In the genomic region with DNA sequence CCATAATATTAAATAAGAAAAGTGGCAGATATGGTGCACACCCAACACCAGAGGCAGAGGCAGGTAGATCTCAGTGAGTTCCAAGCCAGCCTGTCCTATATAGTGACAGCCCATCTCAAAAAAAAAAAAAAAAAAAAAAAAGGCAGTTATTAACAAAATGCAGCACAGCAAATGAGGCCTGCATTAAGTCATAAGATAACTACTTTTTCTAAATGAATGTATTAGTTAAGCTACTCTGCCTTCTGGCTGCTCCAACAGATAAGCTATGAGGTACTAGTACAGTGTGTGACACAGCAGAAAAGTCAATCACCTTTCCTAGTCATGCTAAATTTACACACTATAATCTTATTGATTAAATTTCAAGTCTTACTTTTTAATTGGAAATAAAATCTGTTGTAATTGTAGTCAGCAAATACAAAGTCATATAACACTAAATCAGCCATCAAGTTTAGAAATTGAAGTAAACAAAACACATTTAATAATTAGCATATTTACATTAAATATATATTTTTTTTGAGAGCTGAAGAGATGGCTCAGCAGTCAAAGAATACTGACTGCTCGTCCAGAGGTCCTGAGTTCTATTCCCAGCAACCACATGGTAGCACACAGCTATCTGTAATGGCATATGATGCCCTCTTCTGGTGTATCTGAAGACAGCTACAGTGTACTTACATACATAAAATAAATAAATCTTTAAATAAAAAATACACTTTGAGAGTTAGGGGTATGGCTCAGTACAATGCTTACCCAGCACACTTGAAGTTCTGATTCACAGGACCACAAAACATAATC, we compare ENCODE assay signal across 18 mouse cellular contexts. TPM values are rescaled to one million over a fixed set of nuclear protein-coding genes. Genes with fewer than 3 reads are reported as not detected.
A peak's percentile ranks its signal among the peaks of the same experiment; 100 is the strongest.
DNase-seq lines count a peak whose midpoint lies in the region; ATAC-seq and TF ChIP-seq lines count a peak whose summit lies in the region.
"Had no signal": no experiment of that assay in that cellular context is flagged by ENCODE, and none has a peak within 500 bp of the region (broad histone marks: within the 10 kb centered on the region; RNA-seq: fewer than 3 reads in every experiment).

No protein-coding gene starts in this region.

- H3K9ac ChIP-seq in CH12.LX (ENCODE audit: insufficient read depth, low read depth) = no peak overlapping the region
- H3K9ac ChIP-seq in liver, embryonic 14.5 days (replicated peaks) = peak overlapping the region; percentile 74
- H3K9ac ChIP-seq in forebrain, embryonic 11.5 days (ENCODE audit: low read length) = no peak overlapping the region
- H3K9ac ChIP-seq in hindbrain, embryonic 16.5 days (ENCODE audit: low read depth, low read length) = no peak overlapping the region
- H3K9ac ChIP-seq: hindbrain, embryonic 15.5 days; neural tube, embryonic 15.5 days had no signal

- H3K36me3 ChIP-seq in CH12.LX (replicated peaks in 1 of 2; ENCODE audit: control insufficient read depth in 1 of 2, insufficient read depth in 1 of 2, low read length in 1 of 2) = peaks cover 11 to 40% of the 10 kb centered on the region in 2 experiments
- peaks cover 9% of the 10 kb centered on the region for H3K36me3 ChIP-seq in liver, embryonic 14.5 days (replicated peaks; ENCODE audit: control insufficient read depth, insufficient read depth, low read depth)
- H3K36me3 ChIP-seq in forebrain, embryonic 11.5 days (ENCODE audit: control insufficient read depth, insufficient read depth, low read length) = no peaks in the 10 kb centered on the region; the same call in 1 of the 2 replicates
- H3K36me3 ChIP-seq in hindbrain, embryonic 16.5 days (ENCODE audit: control insufficient read depth, insufficient read depth, low read length) = no peaks in the 10 kb centered on the region
- H3K36me3 ChIP-seq: hindbrain, embryonic 15.5 days; neural tube, embryonic 15.5 days had no signal

- no peaks in the 10 kb centered on the region for H3K27me3 ChIP-seq in CH12.LX (replicated peaks)
- no peaks in the 10 kb centered on the region for H3K27me3 ChIP-seq in liver, embryonic 14.5 days (ENCODE audit: control insufficient read depth, insufficient read depth, low read length)
- no peaks in the 10 kb centered on the region for H3K27me3 ChIP-seq in forebrain, embryonic 11.5 days (ENCODE audit: control insufficient read depth, insufficient read depth, low read length)
- no peaks in the 10 kb centered on the region for H3K27me3 ChIP-seq in hindbrain, embryonic 16.5 days (replicated peaks; ENCODE audit: control insufficient read depth, insufficient read depth, low read length)
- H3K27me3 ChIP-seq: hindbrain, embryonic 15.5 days; neural tube, embryonic 15.5 days had no signal

- no peak overlapping the region for H3K4me3 ChIP-seq in CH12.LX (replicated peaks in 1 of 3; ENCODE audit: low read depth in 2 of 3, low read length in 2 of 3, poor library complexity in 1 of 3)
- peak overlapping the region; percentile 14 to 93; a peak in 3 of 4 replicates for H3K4me3 ChIP-seq in liver, embryonic 14.5 days (ENCODE audit: insufficient read depth in 1 of 2, low read depth in 2 of 2, low read length in 2 of 2)
- no peak overlapping the region for H3K4me3 ChIP-seq in forebrain, embryonic 11.5 days (ENCODE audit: low read depth, low read length)
- no peak overlapping the region for H3K4me3 ChIP-seq in hindbrain, embryonic 16.5 days (ENCODE audit: low read length)
- H3K4me3 ChIP-seq: hindbrain, embryonic 15.5 days; midbrain, embryonic 10.5 days; neural tube, embryonic 15.5 days had no signal

- H3K9me3 ChIP-seq in CH12.LX (replicated peaks; ENCODE audit: low read length) = no peaks in the 10 kb centered on the region
- no peaks in the 10 kb centered on the region for H3K9me3 ChIP-seq in liver, embryonic 14.5 days (ENCODE audit: control insufficient read depth, low read length)
- no peaks in the 10 kb centered on the region for H3K9me3 ChIP-seq in forebrain, embryonic 11.5 days (ENCODE audit: control insufficient read depth, low read length)
- H3K9me3 ChIP-seq in hindbrain, embryonic 16.5 days (ENCODE audit: control insufficient read depth, low read length) = no peaks in the 10 kb centered on the region
- H3K9me3 ChIP-seq: hindbrain, embryonic 15.5 days; midbrain, embryonic 10.5 days; neural tube, embryonic 15.5 days had no signal

- WGBS in liver, embryonic 14.5 days (ENCODE audit: insufficient replicate concordance) = 37% methylated on average over 1 of the region's 1 CpGs
- 73% methylated on average over 1 of the region's 1 CpGs for WGBS in forebrain, embryonic 11.5 days
- WGBS in hindbrain, embryonic 16.5 days = 82% methylated on average over 1 of the region's 1 CpGs

- H3K4me1 ChIP-seq in CH12.LX (ENCODE audit: control insufficient read depth in 1 of 2, insufficient read depth in 2 of 2) = peaks cover 0 to 31% of the 10 kb centered on the region in 2 experiments; a peak in 2 of 4 replicates
- H3K4me1 ChIP-seq in liver, embryonic 14.5 days (replicated peaks; ENCODE audit: control insufficient read depth in 2 of 2, insufficient read depth in 2 of 2, low read length in 1 of 2) = peaks cover 13 to 16% of the 10 kb centered on the region in 2 experiments
- H3K4me1 ChIP-seq in forebrain, embryonic 11.5 days (replicated peaks; ENCODE audit: control insufficient read depth, insufficient read depth, low read length) = no peaks in the 10 kb centered on the region; the same call in 1 of the 2 replicates
- peaks cover 10% of the 10 kb centered on the region for H3K4me1 ChIP-seq in hindbrain, embryonic 16.5 days (ENCODE audit: control insufficient read depth, insufficient read depth, low read depth, low read length)

- dilution Hi-C loops in CH12.LX (cut with MboI; ENCODE audit: extremely low pct_ligation_motif_present, extremely low pct_unique_long_range_greater_than_20kb, low sequenced_read_pairs) = no loop called here

- peak; percentile 52 for ATAC-seq in liver, embryonic 14.5 days (ENCODE audit: insufficient read depth)
- no peak for ATAC-seq in forebrain, embryonic 11.5 days (replicated peaks; ENCODE audit: low FRiP score)
- ATAC-seq in hindbrain, embryonic 16.5 days = no peak
- ATAC-seq: lung, postnatal 0 days had no signal

- in situ Hi-C loops in CH12.LX (cut with MboI; ENCODE audit: low pct_ligation_motif_present, low pct_unique_long_range_greater_than_20kb, low sequenced_read_pairs) = no loop called here

- peaks cover 17% of the 10 kb centered on the region for H3K79me2 ChIP-seq in CH12.LX (replicated peaks; ENCODE audit: control insufficient read depth, extremely low read depth, insufficient read depth, poor library complexity, severe bottlenecking)

- no peak overlapping the region for H3K27ac ChIP-seq in CH12.LX (ENCODE audit: insufficient read depth, low read depth)
- H3K27ac ChIP-seq in liver, embryonic 14.5 days = peak overlapping the region; percentile 98
- H3K27ac ChIP-seq in forebrain, embryonic 11.5 days (ENCODE audit: low read depth, low read length) = no peak overlapping the region
- no peak overlapping the region for H3K27ac ChIP-seq in hindbrain, embryonic 16.5 days (ENCODE audit: low read depth, low read length)
- H3K27ac ChIP-seq: hindbrain, embryonic 15.5 days; midbrain, embryonic 10.5 days; neural tube, embryonic 15.5 days had no signal

- peak in 1 of 2 experiments; percentile 30; a peak in 2 of 4 replicates for TF ChIP-seq CTCF in CH12.LX (conservative IDR thresholded peaks at IDR 0.05 in 1 of 2, IDR thresholded peaks at IDR 0.05 in 1 of 2; ENCODE audit: low read depth in 2 of 2, low read length in 2 of 2)
- TF ChIP-seq CTCF in liver, embryonic 14.5 days (IDR thresholded peaks at IDR 0.05; ENCODE audit: low read depth) = peak; percentile 48; the same call in 1 of the 2 replicates

- no peak for TF ChIP-seq EP300 in CH12.LX (IDR thresholded peaks at IDR 0.05; ENCODE audit: low read length)
- peak; percentile 90 for TF ChIP-seq EP300 in liver, embryonic 14.5 days (IDR thresholded peaks at IDR 0.05; ENCODE audit: low read depth)

- TF ChIP-seq POLR2A in CH12.LX (IDR thresholded peaks at IDR 0.05; ENCODE audit: low read depth, low read length) = no peak

- no peak overlapping the region for H3K4me2 ChIP-seq in CH12.LX (ENCODE audit: insufficient read depth, low read depth, poor library complexity, severe bottlenecking)
- peak overlapping the region; percentile 89 for H3K4me2 ChIP-seq in liver, embryonic 14.5 days (ENCODE audit: low read depth)
- H3K4me2 ChIP-seq in forebrain, embryonic 11.5 days (ENCODE audit: low read depth, low read length, severe bottlenecking) = no peak overlapping the region
- no peak overlapping the region for H3K4me2 ChIP-seq in hindbrain, embryonic 16.5 days (ENCODE audit: low read length)
- H3K4me2 ChIP-seq: hindbrain, embryonic 15.5 days; neural tube, embryonic 15.5 days had no signal

- DNase-seq in 416B (ENCODE audit: low read depth) = peak; percentile 34
- no peak for DNase-seq in CH12.LX (ENCODE audit: extremely low read depth)
- peak; percentile 57 for DNase-seq in c-Kit-positive CD71-positive TER-119-negative erythroid progenitor cells, embryonic 14.5 days (ENCODE audit: low read depth)
- peak; percentile 71 to 77 (median 73) for DNase-seq in liver, embryonic 14.5 days (ENCODE audit: low read depth in 3 of 3, low spot score in 3 of 3)
- no peak for DNase-seq in forebrain, embryonic 11.5 days (ENCODE audit: low spot score)
- no peak for DNase-seq in adrenal gland, adult 18-20 months (ENCODE audit: low spot score in 2 of 2)
- DNase-seq: adrenal gland, postnatal 25 days; cerebellum, postnatal 14 days; heart, adult 18-20 months; heart, postnatal 10 days; kidney, adult 18-20 months; kidney, postnatal 14 days; thymus, postnatal 14 days had no signal

- no peak; the same call in 1 of the 2 replicates for TF ChIP-seq RAD21 in CH12.LX (IDR thresholded peaks at IDR 0.05; ENCODE audit: low read depth, low read length)

RNA-seq across cellular contexts. Expression of a gene that starts 2.6 kb away (rescaled TPM):
- 67.3 and 70.9 TPM in 2 replicates for total RNA-seq in CH12.LX (2012; rRNA removed)
- 86.5 and 105 TPM in 2 replicates for total RNA-seq in CH12.LX (2014; rRNA removed)
- 108 and 125 TPM in 2 replicates for polyA plus RNA-seq in CH12.LX (2012; ENCODE audit: insufficient read length, low read depth)
- 37.4 and 63.7 TPM in 2 replicates for polyA plus RNA-seq in liver, embryonic 14.5 days (2012; rRNA removed)
- polyA plus RNA-seq in liver, embryonic 14.5 days (2014; fragmentation: Nextera tagmentation; extraction: Ambion mirVana) = 48.5 and 52.9 TPM in 2 replicates
- polyA plus RNA-seq in forebrain, embryonic 11.5 days (2014; fragmentation: Nextera tagmentation; extraction: Ambion mirVana) = 68.3 and 68.7 TPM in 2 replicates
- 66.8 and 72.5 TPM in 2 replicates for polyA plus RNA-seq in hindbrain, embryonic 16.5 days (2015; fragmentation: Nextera tagmentation; extraction: Ambion mirVana)
- total RNA-seq in adrenal gland, adult 18-20 months (2021) = 10 to 100 TPM; 75.4 to 83.9 TPM

RNA-seq across cellular contexts. Expression of a gene that starts 6.7 kb away (rescaled TPM):
- total RNA-seq in CH12.LX (2012; rRNA removed) (9.1 and 13.0 TPM in 2 replicates), CH12.LX (2014; rRNA removed) (8.0 TPM in 2 replicates)
- polyA plus RNA-seq in CH12.LX (2012; ENCODE audit: insufficient read length, low read depth) = 23.1 and 27.1 TPM in 2 replicates
- polyA plus RNA-seq in liver, embryonic 14.5 days (2012; rRNA removed) = 6.5 and 6.8 TPM in 2 replicates
- polyA plus RNA-seq in liver, embryonic 14.5 days (2014; fragmentation: Nextera tagmentation; extraction: Ambion mirVana) = 3.9 and 4.7 TPM in 2 replicates
- polyA plus RNA-seq in forebrain, embryonic 11.5 days (2014; fragmentation: Nextera tagmentation; extraction: Ambion mirVana) = 11.8 and 13.6 TPM in 2 replicates
- 6.3 and 7.0 TPM in 2 replicates for polyA plus RNA-seq in hindbrain, embryonic 16.5 days (2015; fragmentation: Nextera tagmentation; extraction: Ambion mirVana)
- total RNA-seq in adrenal gland, adult 18-20 months (2021) = 10 to 100 TPM in 1 of 2 experiments, 1 to 10 TPM in 1; 9.4 to 11.6 TPM

RNA-seq across cellular contexts. Expression of a gene that starts 6.8 kb away (rescaled TPM):
- total RNA-seq in CH12.LX (2012; rRNA removed) = 5.7 and 6.0 TPM in 2 replicates
- 5.5 and 6.5 TPM in 2 replicates for total RNA-seq in CH12.LX (2014; rRNA removed)
- polyA plus RNA-seq in CH12.LX (2012; ENCODE audit: insufficient read length, low read depth) = 7.8 and 9.2 TPM in 2 replicates
- polyA plus RNA-seq in liver, embryonic 14.5 days (2012; rRNA removed) = 3.3 and 4.1 TPM in 2 replicates
- 1.2 and 1.4 TPM in 2 replicates for polyA plus RNA-seq in liver, embryonic 14.5 days (2014; fragmentation: Nextera tagmentation; extraction: Ambion mirVana)
- polyA plus RNA-seq in forebrain, embryonic 11.5 days (2014; fragmentation: Nextera tagmentation; extraction: Ambion mirVana) = 3.7 and 3.9 TPM in 2 replicates
- polyA plus RNA-seq in hindbrain, embryonic 16.5 days (2015; fragmentation: Nextera tagmentation; extraction: Ambion mirVana) = 2.2 and 2.5 TPM in 2 replicates
- 1 to 10 TPM; 7.7 to 7.9 TPM for total RNA-seq in adrenal gland, adult 18-20 months (2021)

RNA-seq across cellular contexts. Expression of a gene that starts 42.9 kb away (rescaled TPM):
- total RNA-seq in CH12.LX (2012; rRNA removed) (59.3 and 87.0 TPM in 2 replicates), CH12.LX (2014; rRNA removed) (130 and 140 TPM in 2 replicates)
- polyA plus RNA-seq in CH12.LX (2012; ENCODE audit: insufficient read length, low read depth) = 61.4 and 62.9 TPM in 2 replicates
- 15.6 and 19.0 TPM in 2 replicates for polyA plus RNA-seq in liver, embryonic 14.5 days (2012; rRNA removed)
- 47.9 and 49.8 TPM in 2 replicates for polyA plus RNA-seq in liver, embryonic 14.5 days (2014; fragmentation: Nextera tagmentation; extraction: Ambion mirVana)
- 70.0 and 78.2 TPM in 2 replicates for polyA plus RNA-seq in forebrain, embryonic 11.5 days (2014; fragmentation: Nextera tagmentation; extraction: Ambion mirVana)
- 65.2 and 71.4 TPM in 2 replicates for polyA plus RNA-seq in hindbrain, embryonic 16.5 days (2015; fragmentation: Nextera tagmentation; extraction: Ambion mirVana)
- 1 to 10 TPM; 8.8 to 9.9 TPM for total RNA-seq in adrenal gland, adult 18-20 months (2021)

RNA-seq across cellular contexts. Expression of a gene that starts 44.4 kb away (rescaled TPM):
- 8.3 and 9.6 TPM in 2 replicates for total RNA-seq in CH12.LX (2012; rRNA removed)
- total RNA-seq in CH12.LX (2014; rRNA removed) = 6.1 and 6.8 TPM in 2 replicates
- polyA plus RNA-seq in CH12.LX (2012; ENCODE audit: insufficient read length, low read depth) = 17.0 and 17.1 TPM in 2 replicates
- 210 and 211 TPM in 2 replicates for polyA plus RNA-seq in liver, embryonic 14.5 days (2012; rRNA removed)
- polyA plus RNA-seq in liver, embryonic 14.5 days (2014; fragmentation: Nextera tagmentation; extraction: Ambion mirVana) = 201 and 216 TPM in 2 replicates
- polyA plus RNA-seq in forebrain, embryonic 11.5 days (2014; fragmentation: Nextera tagmentation; extraction: Ambion mirVana) = 12.6 TPM in 2 replicates
- polyA plus RNA-seq in hindbrain, embryonic 16.5 days (2015; fragmentation: Nextera tagmentation; extraction: Ambion mirVana) = 11.0 and 11.1 TPM in 2 replicates
- 10 to 100 TPM; 41.5 to 53.6 TPM for total RNA-seq in adrenal gland, adult 18-20 months (2021)

Comparison
In these comparisons a context has a peak if more than half of its experiments do, and no peak if none do; other contexts are left out.
1. DNase-seq: peak in 416B (single experiment), c-Kit-positive CD71-positive TER-119-negative erythroid progenitor cells, embryonic 14.5 days (single experiment) and liver, embryonic 14.5 days (3 of 3); none in CH12.LX (single experiment), forebrain, embryonic 11.5 days (single experiment) and adrenal gland, adult 18-20 months (0 of 2).
2. H3K4me3 ChIP-seq: peak in liver, embryonic 14.5 days (2 of 2); none in CH12.LX (0 of 3), forebrain, embryonic 11.5 days (single experiment) and hindbrain, embryonic 16.5 days (single experiment).